Mouse (Mus musculus) kidney, adult 2 months (tissue): ENCODE results near the gene 4930595D18Rik.

Experiments used
- CTCF ChIP-seq: fragments of 200-500 bp; conservative IDR thresholded peaks from 2 replicates; pipeline ENCODE4 v1.5.1; 2011; ENCODE audit warnings: low read depth, mild to moderate bottlenecking, control low read depth, low read length, moderate library complexity, mixed read lengths; ENCODE audit not compliant: insufficient read depth, insufficient read length
- POLR2A ChIP-seq: fragments of 200-500 bp; IDR thresholded peaks from one replicate; pipeline ENCODE4 v1.6.1; 2011; ENCODE audit warnings: low read depth, low read length, control low read depth

DNA sequence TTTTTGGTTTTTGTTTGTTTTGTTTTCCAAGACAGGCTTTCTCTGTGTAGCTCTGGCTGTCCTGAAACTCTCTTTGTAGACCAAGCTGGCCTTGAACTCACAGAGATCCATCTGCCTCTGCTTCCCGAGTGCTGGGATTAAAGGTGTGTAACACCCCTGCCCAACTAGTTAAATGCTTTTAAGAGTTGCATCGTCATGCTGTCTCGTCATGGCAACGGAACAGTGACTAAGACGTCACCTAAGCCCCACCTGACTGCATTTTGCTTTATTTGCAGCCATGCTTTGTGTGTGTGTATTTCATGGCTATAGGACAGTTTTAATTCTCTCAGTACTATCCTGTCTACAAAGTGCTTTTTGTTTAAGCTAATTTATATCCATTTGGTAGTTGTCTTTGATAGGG, 27.4 kb upstream of the 4930595D18Rik start:
- no peak for TF ChIP-seq CTCF
- TF ChIP-seq POLR2A: no peak
